Mouse (Mus musculus) liver, embryonic 15.5 days (tissue): ENCODE measurements around the gene Igf1r. TPM values are rescaled to one million over a fixed set of nuclear protein-coding genes. Genes with fewer than 3 reads are reported as not detected.

Experiments used
- ATAC-seq: fragments of 200-750 bp; cut with Nextera tagmentation; 2 replicates; pipeline ENCODE4 v1.8.0; 2017; ENCODE audit warnings: moderate number of reproducible peaks, mild to moderate bottlenecking, moderate library complexity; ENCODE audit not compliant: insufficient read depth
- H3K27ac ChIP-seq: fragments of 300-500 bp; sonication (generic); replicated peaks from 2 replicates; pipeline ENCODE4 v1.5.1; 2015; ENCODE audit warnings: mild to moderate bottlenecking, inconsistent platforms
- H3K27me3 ChIP-seq: fragments of 300-500 bp; sonication (generic); 2 replicates; pipeline ENCODE4 v1.6.1; 2015; ENCODE audit warnings: mild to moderate bottlenecking, inconsistent platforms
- H3K36me3 ChIP-seq: fragments of 300-500 bp; sonication (generic); replicated peaks from 2 replicates; pipeline ENCODE4 v1.6.1; 2015; ENCODE audit warnings: moderate library complexity, mild to moderate bottlenecking, inconsistent platforms
- H3K4me1 ChIP-seq: fragments of 300-500 bp; sonication (generic); replicated peaks from 2 replicates; pipeline ENCODE4 v1.6.1; 2015; ENCODE audit warnings: inconsistent platforms
- H3K4me2 ChIP-seq: fragments of 300-500 bp; sonication (generic); 2 replicates; pipeline ENCODE4 v1.6.1; 2015; ENCODE audit warnings: moderate library complexity, mild to moderate bottlenecking, inconsistent platforms
- H3K4me3 ChIP-seq: fragments of 300-500 bp; sonication (generic); replicated peaks from 2 replicates; pipeline ENCODE4 v1.5.1; 2015; ENCODE audit warnings: mild to moderate bottlenecking, inconsistent platforms
- H3K9ac ChIP-seq: fragments of 300-500 bp; sonication (generic); 2 replicates; pipeline ENCODE4 v1.6.1; 2015; ENCODE audit warnings: moderate library complexity, mild to moderate bottlenecking, inconsistent platforms
- H3K9me3 ChIP-seq: fragments of 300-500 bp; sonication (generic); replicated peaks from 2 replicates; pipeline ENCODE4 v1.6.1; 2016; ENCODE audit warnings: inconsistent platforms
- WGBS: fragments of 180-500 bp; shearing (Covaris S2); methylation state at CpG from one replicate; pipeline ENCODE4 v1.1.7; 2015; ENCODE audit warnings: mixed read lengths; ENCODE audit not compliant: insufficient replicate concordance; 5-methylcytosine and 5-hydroxymethylcytosine counted together
- polyA plus RNA-seq: library from polyadenylated mRNA; unstranded; fragments of >200 nt; fragmentation: Nextera tagmentation; extraction: Ambion mirVana; gene quantifications from 2 replicates; pipeline ENCODE4 v1.2.1, GENCODE M21; 2015

Gene Igf1r
- polyA plus RNA-seq, 1 experiment from 2014 or later = 2.6 TPM

DNA sequence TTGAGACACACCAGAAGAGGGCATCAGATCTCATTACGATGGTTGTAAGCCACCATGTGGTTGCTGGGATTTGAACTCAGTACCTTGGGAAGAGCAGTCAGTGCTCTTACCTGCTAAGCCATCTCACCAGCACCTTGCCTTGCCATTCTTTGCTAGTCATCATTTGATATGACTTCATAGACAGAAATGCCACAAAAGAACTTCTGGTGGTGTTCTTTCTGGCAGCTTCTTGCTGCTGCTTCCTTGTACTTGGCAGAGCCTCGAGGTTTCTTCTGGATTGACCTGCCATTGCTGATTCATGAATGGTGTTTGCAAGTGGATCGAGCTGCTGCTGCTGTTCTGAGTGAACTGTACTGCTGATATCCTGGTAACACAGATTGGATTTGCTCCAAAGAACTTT is 298.3 kb downstream of the Igf1r start:
- ATAC-seq = no peak
- no peaks in the 10 kb centered on the region for H3K9me3 ChIP-seq
- no peak overlapping the region for H3K27ac ChIP-seq
- no peak overlapping the region for H3K4me2 ChIP-seq
- WGBS = 52% methylated on average over 3 of the region's 3 CpGs
- no peak overlapping the region for H3K4me3 ChIP-seq
- no peaks in the 10 kb centered on the region for H3K27me3 ChIP-seq
- H3K9ac ChIP-seq = no peak overlapping the region
- no peaks in the 10 kb centered on the region for H3K36me3 ChIP-seq
- H3K4me1 ChIP-seq = no peaks in the 10 kb centered on the region

DNA sequence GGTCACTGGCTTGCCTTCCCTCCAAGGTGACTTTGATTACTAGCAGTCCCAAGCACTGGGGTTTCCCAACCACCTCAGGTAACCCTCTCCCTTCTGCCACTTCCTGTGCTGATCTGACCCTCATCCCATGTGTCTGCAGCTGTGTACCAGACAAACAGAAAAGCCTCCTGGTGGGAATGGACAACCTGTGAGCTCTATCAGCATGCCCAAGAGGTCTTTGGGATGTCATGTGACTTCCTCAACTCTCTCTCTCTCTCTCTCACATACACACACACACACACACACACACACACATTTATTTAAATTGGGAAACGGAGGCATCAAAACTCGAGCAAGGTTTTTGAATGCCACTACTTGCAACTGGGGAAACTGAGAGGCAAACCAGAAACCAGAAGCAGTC is 305.1 kb downstream of the Igf1r start:
- 40% methylated on average over 2 of the region's 2 CpGs for WGBS
- no peaks in the 10 kb centered on the region for H3K36me3 ChIP-seq
- no peak overlapping the region for H3K9ac ChIP-seq
- no peak for ATAC-seq
- H3K4me1 ChIP-seq = no peaks in the 10 kb centered on the region
- no peaks in the 10 kb centered on the region for H3K9me3 ChIP-seq
- no peaks in the 10 kb centered on the region for H3K27me3 ChIP-seq
- H3K27ac ChIP-seq = no peak overlapping the region
- no peak overlapping the region for H3K4me3 ChIP-seq
- no peak overlapping the region for H3K4me2 ChIP-seq

DNA sequence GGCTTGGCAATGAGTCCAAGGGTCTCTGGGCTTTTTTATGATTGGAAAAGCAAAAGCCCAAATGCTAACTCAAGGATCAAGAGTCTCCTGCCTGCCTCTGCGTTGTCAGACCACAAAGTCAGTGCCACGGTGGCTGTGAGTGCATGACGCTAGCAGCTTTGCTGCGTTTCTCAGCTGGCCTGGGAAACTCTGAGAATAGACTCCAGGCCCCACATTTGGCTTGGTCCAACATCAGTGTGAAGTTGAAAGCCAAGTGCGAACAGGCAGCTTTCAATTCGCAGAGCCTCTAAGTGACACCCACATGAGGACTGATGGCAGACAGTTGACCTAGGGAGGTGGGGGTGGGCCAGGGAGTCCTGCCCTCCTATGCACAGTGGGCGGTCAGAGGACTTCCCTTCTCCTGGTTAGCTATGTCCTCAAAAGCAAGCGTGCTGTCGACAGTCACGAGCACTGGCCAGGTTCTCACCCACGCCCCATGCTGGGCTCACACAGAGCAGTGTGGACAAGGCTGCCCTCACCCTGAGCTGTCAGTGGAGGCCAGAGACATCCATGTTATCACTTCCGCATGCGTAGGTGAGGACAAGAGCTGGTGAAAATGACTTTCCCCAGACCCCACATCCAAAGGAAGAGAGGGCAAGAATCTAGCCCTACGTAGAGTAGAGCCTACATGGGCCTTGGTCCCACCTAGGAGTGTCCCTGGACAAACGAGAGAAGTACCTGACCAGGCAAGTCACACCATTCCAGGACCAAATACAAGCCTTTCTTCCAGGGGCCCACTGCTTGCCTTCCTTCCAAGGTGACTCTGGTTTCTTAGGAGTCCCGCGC is 305.9 kb downstream of the Igf1r start:
- Histone ChIP-seq H3K27ac (no peak overlapping the region), H3K9me3 (no peaks in the 10 kb centered on the region), H3K4me3 (no peak overlapping the region), H3K9ac (no peak overlapping the region), H3K4me2 (no peak overlapping the region), H3K36me3 (no peaks in the 10 kb centered on the region), H3K4me1 (no peaks in the 10 kb centered on the region), H3K27me3 (peaks cover 4% of the 10 kb centered on the region)
- 60% methylated on average over 17 of the region's 17 CpGs for WGBS
- no peak for ATAC-seq

DNA sequence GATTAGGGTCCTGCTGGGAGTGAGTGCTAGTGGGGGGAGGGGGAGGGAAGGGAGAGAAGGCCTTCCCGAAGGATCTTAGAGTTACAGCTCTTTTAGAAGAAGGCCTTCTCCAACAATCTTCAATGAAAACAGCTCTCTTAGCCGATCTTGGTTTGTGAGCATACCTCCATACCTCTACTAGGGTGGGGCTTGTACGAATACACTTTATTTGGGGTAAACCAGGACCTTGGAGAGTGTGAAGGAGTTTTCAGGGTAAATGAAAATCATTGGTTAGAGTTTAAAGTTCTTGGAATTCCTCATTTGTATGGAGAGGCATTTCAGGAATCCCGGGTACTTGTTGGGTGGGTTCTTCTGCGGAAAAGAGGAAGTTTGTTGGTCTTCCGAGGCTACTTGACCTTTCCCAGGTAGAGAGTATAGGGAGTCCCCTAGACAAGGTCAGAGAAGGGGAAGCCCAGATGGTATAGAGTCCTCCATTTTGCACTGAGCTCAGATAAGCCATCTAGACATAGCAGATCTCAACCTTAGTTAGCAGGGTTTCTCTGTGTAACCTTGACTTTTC is 307.0 kb downstream of the Igf1r start:
- H3K9me3 ChIP-seq = no peaks in the 10 kb centered on the region
- no peaks in the 10 kb centered on the region for H3K36me3 ChIP-seq
- H3K27me3 ChIP-seq = peaks cover 14% of the 10 kb centered on the region
- no peak for ATAC-seq
- H3K4me3 ChIP-seq = no peak overlapping the region
- 55% methylated on average over 6 of the region's 6 CpGs for WGBS
- no peak overlapping the region for H3K9ac ChIP-seq
- H3K4me2 ChIP-seq = no peak overlapping the region
- peaks cover 4% of the 10 kb centered on the region; the same call in 1 of the 2 replicates for H3K4me1 ChIP-seq
- H3K27ac ChIP-seq = no peak overlapping the region

DNA sequence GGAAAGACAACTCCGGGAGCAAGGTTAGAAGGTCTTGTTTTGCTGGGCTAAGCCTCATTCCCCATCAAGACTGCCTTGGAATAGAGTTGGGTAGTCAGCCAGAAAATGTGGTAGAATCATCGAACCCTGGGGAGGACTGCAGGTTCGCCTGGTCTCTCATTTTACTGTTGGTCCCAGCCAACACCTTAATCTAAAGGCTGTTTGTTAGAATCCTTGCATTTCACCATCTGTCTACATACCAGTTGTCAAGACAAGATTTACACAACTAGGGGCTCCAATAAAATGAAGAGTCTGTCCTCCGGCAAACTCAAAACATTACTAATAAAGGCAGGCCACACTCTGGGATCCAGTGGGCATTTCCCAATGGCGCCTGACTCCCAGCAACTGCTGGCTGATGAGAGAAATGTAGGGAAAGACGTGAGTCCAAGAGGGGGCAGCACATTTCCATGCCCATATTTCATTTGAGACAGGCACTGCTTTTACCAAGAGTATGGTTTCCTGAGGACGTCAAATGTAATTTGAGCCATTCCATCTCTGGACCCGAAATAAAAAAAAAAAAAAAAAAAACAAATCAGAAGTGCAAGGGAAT is 310.1 kb downstream of the Igf1r start:
- WGBS = 56% methylated on average over 8 of the region's 8 CpGs
- Histone ChIP-seq H3K4me3 (no peak overlapping the region), H3K9me3 (no peaks in the 10 kb centered on the region), H3K9ac (no peak overlapping the region), H3K4me2 (no peak overlapping the region), H3K4me1 (peaks cover 4% of the 10 kb centered on the region; the same call in 1 of the 2 replicates), H3K27ac (no peak overlapping the region), H3K27me3 (peaks cover 33% of the 10 kb centered on the region), H3K36me3 (no peaks in the 10 kb centered on the region)
- ATAC-seq = no peak

DNA sequence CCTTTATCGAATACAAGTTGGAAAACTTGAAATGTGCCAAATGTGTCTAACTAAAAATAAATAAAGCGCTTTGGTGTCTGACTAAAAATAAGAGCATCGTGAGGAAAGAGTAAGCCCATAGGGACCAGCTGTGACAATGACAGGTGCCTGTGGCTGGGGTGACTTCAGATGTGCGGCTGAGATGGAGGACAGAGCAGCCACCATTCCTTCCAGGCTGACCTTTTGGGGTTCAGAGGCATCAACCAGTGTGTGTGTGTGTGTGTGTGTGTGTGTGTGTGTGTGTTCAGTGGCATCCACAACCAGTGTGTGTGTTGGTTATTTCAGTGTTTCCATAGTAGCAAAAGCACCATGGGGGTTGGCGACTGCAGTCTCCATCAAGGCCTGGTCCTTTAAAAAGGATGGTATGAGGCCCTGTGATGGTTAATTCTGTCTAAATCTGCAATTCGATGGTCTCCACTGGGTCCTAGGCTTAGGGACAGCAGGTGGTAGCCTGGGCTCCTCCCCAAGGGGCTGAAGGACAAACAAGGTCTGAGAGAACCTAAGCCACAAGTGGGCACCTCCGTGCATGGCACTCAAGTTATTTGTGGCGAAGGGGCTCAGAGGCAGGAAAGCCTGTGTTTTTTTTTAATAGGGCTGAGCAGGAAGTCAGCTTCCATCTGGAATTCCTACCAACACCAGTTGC is 310.9 kb downstream of the Igf1r start:
- 62% methylated on average over 8 of the region's 8 CpGs for WGBS
- no peak for ATAC-seq

DNA sequence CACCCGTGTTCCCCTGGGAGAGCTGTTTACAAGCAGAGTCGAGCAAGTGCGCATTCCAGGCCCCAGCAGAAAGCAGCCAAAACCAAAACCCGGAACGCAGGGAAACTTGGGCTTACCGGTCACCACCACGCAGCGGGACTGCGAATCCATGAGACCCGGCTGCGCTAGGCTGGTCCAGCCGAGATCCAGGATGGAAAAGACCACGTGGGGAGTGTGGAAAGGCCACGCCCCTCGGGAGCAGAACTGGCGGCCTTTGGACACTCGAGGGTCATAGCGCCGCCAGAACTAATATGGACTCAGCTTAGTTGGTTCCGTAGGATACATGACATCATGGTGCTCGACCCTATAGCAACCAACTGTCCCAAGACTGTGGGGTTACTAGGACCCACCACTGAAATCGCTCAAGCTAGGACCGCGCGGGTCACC is 311.4 kb downstream of the Igf1r start, which contains the start of gene Pgpep1l:
TSS of gene Pgpep1l (minus strand) at position 206 of the 426 bp plus-strand sequence.
- Histone ChIP-seq H3K27ac (no peak within 1 kb of the TSS), H3K4me1 (peaks cover 4% of the 10 kb centered on the region; the same call in 1 of the 2 replicates), H3K9me3 (no peaks in the 10 kb centered on the region), H3K36me3 (no peaks in the 10 kb centered on the region), H3K4me2 (peak within 1 kb of the TSS; percentile 51), H3K9ac (no peak within 1 kb of the TSS), H3K4me3 (peak within 1 kb of the TSS; percentile 27; the same call in 1 of the 2 replicates), H3K27me3 (peaks cover 33% of the 10 kb centered on the region)
- no peak; the same call in 1 of the 2 replicates for ATAC-seq
- WGBS = 17% methylated on average over 25 of the region's 25 CpGs

More for the DNA sequence above, 310.9 kb downstream of the Igf1r start:
- Histone ChIP-seq H3K9me3 (no peaks in the 10 kb centered on the region), H3K4me1 (peaks cover 4% of the 10 kb centered on the region; the same call in 1 of the 2 replicates), H3K36me3 (no peaks in the 10 kb centered on the region), H3K27me3 (peaks cover 33% of the 10 kb centered on the region), H3K4me3 (no peak overlapping the region), H3K27ac (no peak overlapping the region), H3K4me2 (peak overlapping the region; percentile 51), H3K9ac (no peak overlapping the region)

DNA sequence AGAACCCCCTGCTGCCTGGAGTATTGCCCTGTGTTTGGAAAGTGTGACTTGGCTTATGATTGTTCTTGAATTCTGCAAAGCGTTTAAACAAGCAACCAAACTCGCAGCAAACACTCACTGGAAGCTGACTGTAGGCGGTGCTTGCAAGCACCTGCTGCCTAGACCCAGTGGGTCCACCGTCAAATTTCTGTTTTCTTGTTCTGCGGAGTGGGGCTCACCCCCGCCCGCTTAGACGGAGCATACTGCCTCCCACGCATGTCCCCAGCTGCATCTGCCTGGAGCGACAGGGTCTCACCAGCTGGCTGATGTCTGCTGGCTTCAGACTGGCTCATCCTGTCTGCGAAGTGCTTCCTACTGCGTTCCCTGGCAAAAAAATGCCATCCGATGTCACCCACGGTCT is 311.9 kb downstream of the Igf1r start:
- Histone ChIP-seq H3K27me3 (peaks cover 33% of the 10 kb centered on the region), H3K4me1 (peaks cover 4% of the 10 kb centered on the region; the same call in 1 of the 2 replicates), H3K27ac (no peak overlapping the region), H3K4me2 (peak overlapping the region; percentile 51), H3K4me3 (no peak overlapping the region), H3K9me3 (no peaks in the 10 kb centered on the region), H3K36me3 (no peaks in the 10 kb centered on the region), H3K9ac (no peak overlapping the region)
- 12% methylated on average over 14 of the region's 14 CpGs for WGBS
- no peak for ATAC-seq

DNA sequence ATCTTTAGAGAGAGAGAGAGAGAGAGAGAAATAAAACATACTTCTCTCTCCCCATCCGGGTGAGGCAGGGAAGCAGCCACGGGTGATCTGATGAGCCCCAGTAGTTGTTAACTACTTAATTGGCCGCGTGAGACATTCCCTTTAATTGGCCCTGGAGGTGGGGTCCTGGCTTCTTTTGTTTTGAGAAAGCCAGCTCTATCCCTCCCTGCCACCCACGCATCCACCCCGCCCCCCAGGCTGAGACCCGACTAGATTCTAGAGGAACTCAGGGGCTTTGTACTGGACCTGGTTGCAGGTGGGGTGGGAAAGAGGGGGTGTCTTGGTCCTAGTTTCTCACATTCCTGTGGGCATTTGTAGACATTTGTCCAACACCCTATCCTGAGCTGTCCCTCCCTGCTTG is 312.8 kb downstream of the Igf1r start:
- no peak overlapping the region for H3K4me2 ChIP-seq
- no peak for ATAC-seq
- no peak overlapping the region for H3K27ac ChIP-seq
- H3K9ac ChIP-seq = no peak overlapping the region
- peaks cover 33% of the 10 kb centered on the region for H3K27me3 ChIP-seq
- no peak overlapping the region for H3K4me3 ChIP-seq
- H3K4me1 ChIP-seq = peaks cover 4% of the 10 kb centered on the region; the same call in 1 of the 2 replicates
- WGBS = 39% methylated on average over 7 of the region's 7 CpGs
- H3K36me3 ChIP-seq = no peaks in the 10 kb centered on the region
- no peaks in the 10 kb centered on the region for H3K9me3 ChIP-seq

DNA sequence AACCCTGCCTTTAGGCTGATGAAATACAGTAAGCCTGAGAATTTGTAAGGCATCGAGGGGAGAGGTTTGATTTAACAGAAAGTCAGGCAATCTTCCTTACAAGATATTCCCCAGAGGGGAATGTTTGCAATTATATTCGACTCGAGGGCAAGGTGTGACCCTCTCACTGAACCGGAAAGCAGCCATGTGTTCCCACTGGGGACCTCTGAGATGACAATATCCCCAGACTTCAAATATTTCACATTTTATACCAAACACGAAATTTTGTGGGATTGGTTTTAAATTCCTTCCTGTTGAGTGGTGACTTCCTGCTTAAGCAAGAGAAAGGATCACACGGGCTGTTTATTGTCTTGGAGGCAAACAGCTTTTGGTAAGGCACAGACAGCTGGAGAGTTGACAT is 314.1 kb downstream of the Igf1r start:
- no peak overlapping the region for H3K4me3 ChIP-seq
- whole genome bisulfite sequencing = 38% methylated on average over 6 of the region's 6 CpGs
- H3K27ac ChIP-seq = no peak overlapping the region
- H3K9ac ChIP-seq = no peak overlapping the region
- no peak overlapping the region for H3K4me2 ChIP-seq
- no peaks in the 10 kb centered on the region for H3K9me3 ChIP-seq
- no peaks in the 10 kb centered on the region for H3K36me3 ChIP-seq
- ATAC-seq = no peak
- peaks cover 33% of the 10 kb centered on the region for H3K27me3 ChIP-seq
- peaks cover 4% of the 10 kb centered on the region; the same call in 1 of the 2 replicates for H3K4me1 ChIP-seq

DNA sequence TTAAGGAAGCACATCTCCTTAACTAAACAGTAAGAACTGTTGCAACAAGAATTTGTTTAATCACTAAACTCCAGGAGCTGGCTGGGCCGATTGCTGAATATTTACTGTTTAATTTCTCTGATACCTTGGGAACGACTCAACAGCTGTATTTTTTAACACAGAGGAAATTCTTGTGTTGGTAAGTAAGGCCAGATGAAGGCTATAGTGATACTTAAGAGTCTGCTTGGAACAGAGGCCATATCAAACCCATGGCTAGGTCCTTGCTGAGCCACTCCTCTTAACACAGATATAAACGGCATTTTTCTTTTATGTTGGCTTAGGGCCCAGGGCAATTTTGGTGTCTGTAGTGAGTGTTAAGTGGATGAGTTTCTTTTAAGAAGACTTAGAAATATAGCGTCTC is 317.9 kb downstream of the Igf1r start:
- H3K9ac ChIP-seq = no peak overlapping the region
- WGBS = 52% methylated on average over 4 of the region's 4 CpGs
- no peaks in the 10 kb centered on the region for H3K36me3 ChIP-seq
- no peak overlapping the region for H3K4me3 ChIP-seq
- peaks cover 12% of the 10 kb centered on the region for H3K27me3 ChIP-seq
- H3K4me1 ChIP-seq = peaks cover 5% of the 10 kb centered on the region; the same call in 1 of the 2 replicates
- no peaks in the 10 kb centered on the region for H3K9me3 ChIP-seq
- H3K27ac ChIP-seq = no peak overlapping the region
- no peak for ATAC-seq
- no peak overlapping the region for H3K4me2 ChIP-seq
